Mouse (Mus musculus) embryonic facial prominence, embryonic 12.5 days (tissue): ENCODE results near the gene Ugt1a9. TPM values are rescaled to one million over a fixed set of nuclear protein-coding genes. Genes with fewer than 3 reads are reported as not detected.

Experiments used
- ATAC-seq: fragments of 200-750 bp; cut with Nextera tagmentation; 2 replicates; pipeline ENCODE4 v1.8.0; 2017; ENCODE audit not compliant: insufficient number of reproducible peaks, insufficient read depth, low FRiP score, low TSS enrichment
- H3K27ac ChIP-seq: fragments of 300-500 bp; sonication (generic); 2 replicates; pipeline ENCODE4 v1.5.1; 2016; ENCODE audit warnings: mild to moderate bottlenecking
- H3K27me3 ChIP-seq: fragments of 300-500 bp; sonication (generic); 2 replicates; pipeline ENCODE4 v1.6.1; 2016; ENCODE audit warnings: mild to moderate bottlenecking, moderate library complexity
- H3K36me3 ChIP-seq: fragments of 300-500 bp; sonication (generic); 2 replicates; pipeline ENCODE4 v1.6.1; 2016; ENCODE audit warnings: mild to moderate bottlenecking
- H3K4me1 ChIP-seq: fragments of 300-500 bp; sonication (generic); 2 replicates; pipeline ENCODE4 v1.6.1; 2016
- H3K4me2 ChIP-seq: fragments of 300-500 bp; sonication (generic); replicated peaks from 2 replicates; pipeline ENCODE4 v1.6.1; 2016; ENCODE audit warnings: mild to moderate bottlenecking, moderate library complexity
- H3K4me3 ChIP-seq: fragments of 300-500 bp; sonication (generic); 2 replicates; pipeline ENCODE4 v1.5.1; 2016; ENCODE audit warnings: mild to moderate bottlenecking
- H3K9ac ChIP-seq: fragments of 300-500 bp; sonication (generic); 2 replicates; pipeline ENCODE4 v1.6.1; 2016; ENCODE audit warnings: mild to moderate bottlenecking, moderate library complexity
- H3K9me3 ChIP-seq: fragments of 300-500 bp; sonication (generic); 2 replicates; pipeline ENCODE4 v1.6.1; 2016; ENCODE audit warnings: mild to moderate bottlenecking, moderate library complexity
- WGBS: fragments of 180-500 bp; shearing (Covaris S2); methylation state at CpG from one replicate; pipeline ENCODE4 v1.1.7; 2016; 5-methylcytosine and 5-hydroxymethylcytosine counted together
- polyA plus RNA-seq: library from polyadenylated mRNA; unstranded; fragments of >200 nt; fragmentation: Nextera tagmentation; extraction: Ambion mirVana; gene quantifications from 2 replicates; pipeline ENCODE4 v1.2.1, GENCODE M21; 2016

Ugt1a9 gene
- polyA plus RNA-seq, 1 experiment from 2014 or later = not detected

DNA sequence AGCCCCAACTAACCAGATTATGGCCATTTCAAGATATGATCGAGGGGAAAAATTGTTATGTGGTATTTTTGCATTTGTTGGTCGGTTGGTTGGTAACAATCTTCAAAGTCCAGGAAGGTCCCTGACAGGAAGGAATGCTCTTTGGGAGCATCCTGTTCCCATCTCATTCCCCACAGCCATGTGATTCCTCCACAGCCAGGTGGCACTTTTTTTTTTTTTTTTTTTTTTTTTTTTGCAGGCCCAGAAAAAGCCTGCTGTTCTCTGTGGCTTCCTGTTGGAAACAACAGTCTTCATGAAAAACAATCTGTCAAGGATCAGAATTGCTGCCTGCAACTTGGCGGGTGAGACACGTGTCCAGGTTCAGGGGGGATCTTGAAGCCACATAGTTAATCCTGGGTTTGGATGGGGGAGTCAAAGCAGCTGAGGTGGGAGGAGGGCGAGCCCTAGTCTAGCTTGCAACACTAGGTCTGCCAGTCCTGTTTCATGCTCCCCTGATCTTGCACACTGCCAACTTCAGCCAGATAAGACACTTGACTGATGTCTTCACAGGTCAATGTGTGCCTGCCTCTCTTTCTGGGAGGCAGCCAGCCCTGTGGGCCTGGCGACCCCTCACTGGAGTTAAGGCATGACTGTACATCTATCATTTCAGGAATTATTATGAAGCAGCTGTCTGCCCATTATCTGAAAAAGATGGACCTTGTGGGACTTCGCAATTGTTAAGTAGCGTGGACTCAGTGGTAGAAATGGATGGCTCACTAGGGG lies 188.5 kb downstream of the Ugt1a9 start:
- no peak for ATAC-seq

DNA sequence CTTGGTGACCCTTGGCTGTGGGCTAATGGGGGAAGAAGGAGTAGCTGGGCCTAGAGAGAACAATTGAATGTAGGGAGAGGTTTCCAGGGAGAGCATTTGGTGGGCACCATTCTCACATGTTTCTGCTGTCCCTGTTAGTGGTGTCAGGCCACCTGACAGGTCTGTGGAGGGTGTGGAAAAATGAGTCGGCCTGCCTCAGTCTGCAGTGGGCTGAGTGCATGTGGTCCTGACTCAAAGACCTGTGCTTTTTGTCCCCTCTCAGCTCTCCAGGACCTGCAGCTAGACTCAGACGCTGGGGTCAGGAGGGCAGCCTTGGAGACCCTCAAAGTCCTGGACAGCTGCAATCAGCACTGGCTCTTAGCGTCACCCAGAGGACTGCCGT lies 189.0 kb downstream of the Ugt1a9 start:
- no peak overlapping the region for H3K4me2 ChIP-seq
- no peaks in the 10 kb centered on the region for H3K4me1 ChIP-seq
- peaks cover 55% of the 10 kb centered on the region for H3K36me3 ChIP-seq
- WGBS = 75% methylated on average over 4 of the region's 4 CpGs
- H3K27me3 ChIP-seq = no peaks in the 10 kb centered on the region
- no peak overlapping the region for H3K4me3 ChIP-seq
- peaks cover 51% of the 10 kb centered on the region for H3K9me3 ChIP-seq
- H3K9ac ChIP-seq = no peak overlapping the region
- H3K27ac ChIP-seq = no peak overlapping the region
- 0 out of 2 replicates have a peak, but pooled peaks have one; percentile 0 for ATAC-seq

More for the DNA sequence above, 188.5 kb downstream of the Ugt1a9 start:
- H3K4me1 ChIP-seq = no peaks in the 10 kb centered on the region
- no peaks in the 10 kb centered on the region for H3K27me3 ChIP-seq
- H3K4me2 ChIP-seq = no peak overlapping the region
- peaks cover 54% of the 10 kb centered on the region for H3K9me3 ChIP-seq
- WGBS = 79% methylated on average over 8 of the region's 8 CpGs
- H3K36me3 ChIP-seq = peaks cover 49% of the 10 kb centered on the region
- H3K4me3 ChIP-seq = no peak overlapping the region
- no peak overlapping the region for H3K9ac ChIP-seq
- no peak overlapping the region for H3K27ac ChIP-seq

- peaks cover 51% of the 10 kb centered on the region for H3K9me3 ChIP-seq
- H3K9ac ChIP-seq = no peak overlapping the region
- no peak overlapping the region for H3K4me2 ChIP-seq
- peaks cover 59% of the 10 kb centered on the region for H3K36me3 ChIP-seq
- H3K27ac ChIP-seq = no peak overlapping the region
- 81% methylated on average over 6 of the region's 6 CpGs for WGBS
- no peaks in the 10 kb centered on the region for H3K27me3 ChIP-seq
- ATAC-seq = 0 out of 2 replicates have a peak, but pooled peaks have one; percentile 8
- H3K4me1 ChIP-seq = no peaks in the 10 kb centered on the region
- H3K4me3 ChIP-seq = no peak overlapping the region
These were observed 189.5 kb downstream of the Ugt1a9 start for GRCm38 (mm10) chr1:88260114-88260513.

- Histone ChIP-seq H3K36me3 (peaks cover 66% of the 10 kb centered on the region), H3K27me3 (no peaks in the 10 kb centered on the region), H3K4me1 (no peaks in the 10 kb centered on the region), H3K9me3 (peaks cover 50% of the 10 kb centered on the region), H3K4me3 (no peak overlapping the region), H3K27ac (no peak overlapping the region), H3K9ac (no peak overlapping the region), H3K4me2 (no peak overlapping the region)
- WGBS = 85% methylated on average over 10 of the region's 10 CpGs
- no peak for ATAC-seq
These were observed 190.2 kb downstream of the Ugt1a9 start for GRCm38 (mm10) chr1:88260604-88261377.

DNA sequence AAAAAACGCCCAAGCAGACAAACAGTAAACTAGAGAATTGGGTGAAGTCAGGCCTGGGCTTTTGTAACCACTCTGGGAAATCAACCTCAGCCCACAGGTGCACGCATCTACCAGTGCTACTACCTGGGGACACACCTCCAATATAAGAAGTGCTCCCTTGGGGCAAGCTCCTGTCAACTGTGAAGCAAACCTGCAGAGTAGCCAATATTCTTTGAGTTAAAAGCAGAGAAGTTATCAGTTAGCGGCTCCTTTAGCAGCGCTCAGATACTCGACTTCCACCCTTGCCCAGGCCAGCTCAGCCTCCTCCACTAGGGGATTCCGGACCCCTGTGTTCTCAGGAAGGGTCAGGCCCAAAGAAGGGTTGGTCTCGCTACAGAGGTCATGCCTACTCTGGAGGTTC lies 191.1 kb downstream of the Ugt1a9 start:
- 88% methylated on average over 7 of the region's 7 CpGs for WGBS
- H3K27me3 ChIP-seq = no peaks in the 10 kb centered on the region
- no peak overlapping the region for H3K9ac ChIP-seq
- peaks cover 42% of the 10 kb centered on the region for H3K9me3 ChIP-seq
- no peaks in the 10 kb centered on the region for H3K4me1 ChIP-seq
- ATAC-seq = no peak
- H3K36me3 ChIP-seq = peaks cover 75% of the 10 kb centered on the region
- H3K27ac ChIP-seq = no peak overlapping the region
- H3K4me2 ChIP-seq = no peak overlapping the region
- H3K4me3 ChIP-seq = no peak overlapping the region

DNA sequence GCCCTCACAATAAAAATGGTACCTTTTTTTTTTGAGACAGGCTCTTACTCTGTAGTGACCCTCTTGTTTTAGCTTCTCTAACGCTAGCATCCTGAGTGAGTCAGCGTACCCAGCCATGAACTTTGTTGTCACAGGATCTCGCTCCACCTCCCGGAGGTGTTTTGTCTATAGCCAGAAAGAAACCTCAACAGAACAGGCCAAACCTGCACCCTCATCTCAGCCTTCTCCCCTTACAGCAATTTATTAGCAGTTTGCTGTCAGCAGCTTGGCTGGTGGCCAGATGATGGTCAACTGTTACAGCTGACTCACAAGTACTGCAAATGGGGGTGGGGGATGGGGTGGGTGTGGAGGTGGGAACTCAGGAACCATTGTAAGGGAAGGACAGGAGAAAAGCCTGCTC lies 191.7 kb downstream of the Ugt1a9 start:
- Histone ChIP-seq H3K27me3 (no peaks in the 10 kb centered on the region), H3K4me1 (no peaks in the 10 kb centered on the region), H3K9me3 (peaks cover 37% of the 10 kb centered on the region), H3K9ac (no peak overlapping the region), H3K4me3 (no peak overlapping the region), H3K36me3 (peaks cover 81% of the 10 kb centered on the region), H3K27ac (no peak overlapping the region), H3K4me2 (no peak overlapping the region)
- whole genome bisulfite sequencing = 83% methylated on average over 4 of the region's 4 CpGs
- no peak for ATAC-seq

- H3K4me2 ChIP-seq = no peak overlapping the region
- ATAC-seq = no peak
- WGBS = 75% methylated on average over 6 of the region's 6 CpGs
These were observed 192.4 kb downstream of the Ugt1a9 start for GRCm38 (mm10) chr1:88262961-88263360.

GRCm38 (mm10) chr1:88263778-88264177 lies 193.2 kb downstream of the Ugt1a9 start:
- H3K4me2 ChIP-seq = no peak overlapping the region
- H3K27me3 ChIP-seq = no peaks in the 10 kb centered on the region
- H3K4me1 ChIP-seq = no peaks in the 10 kb centered on the region
- no peak overlapping the region for H3K9ac ChIP-seq
- peaks cover 96% of the 10 kb centered on the region for H3K36me3 ChIP-seq
- ATAC-seq = no peak
- no peak overlapping the region for H3K4me3 ChIP-seq
- peaks cover 24% of the 10 kb centered on the region; the same call in 1 of the 2 replicates for H3K9me3 ChIP-seq
- 89% methylated on average over 5 of the region's 5 CpGs for WGBS
- no peak overlapping the region for H3K27ac ChIP-seq

More at GRCm38 (mm10) chr1:88262961-88263360, 192.4 kb downstream of the Ugt1a9 start:
- H3K36me3 ChIP-seq = peaks cover 88% of the 10 kb centered on the region
- H3K27me3 ChIP-seq = no peaks in the 10 kb centered on the region
- no peaks in the 10 kb centered on the region for H3K4me1 ChIP-seq
- peaks cover 29% of the 10 kb centered on the region for H3K9me3 ChIP-seq
- no peak overlapping the region for H3K4me3 ChIP-seq
- no peak overlapping the region for H3K27ac ChIP-seq
- no peak overlapping the region for H3K9ac ChIP-seq

DNA sequence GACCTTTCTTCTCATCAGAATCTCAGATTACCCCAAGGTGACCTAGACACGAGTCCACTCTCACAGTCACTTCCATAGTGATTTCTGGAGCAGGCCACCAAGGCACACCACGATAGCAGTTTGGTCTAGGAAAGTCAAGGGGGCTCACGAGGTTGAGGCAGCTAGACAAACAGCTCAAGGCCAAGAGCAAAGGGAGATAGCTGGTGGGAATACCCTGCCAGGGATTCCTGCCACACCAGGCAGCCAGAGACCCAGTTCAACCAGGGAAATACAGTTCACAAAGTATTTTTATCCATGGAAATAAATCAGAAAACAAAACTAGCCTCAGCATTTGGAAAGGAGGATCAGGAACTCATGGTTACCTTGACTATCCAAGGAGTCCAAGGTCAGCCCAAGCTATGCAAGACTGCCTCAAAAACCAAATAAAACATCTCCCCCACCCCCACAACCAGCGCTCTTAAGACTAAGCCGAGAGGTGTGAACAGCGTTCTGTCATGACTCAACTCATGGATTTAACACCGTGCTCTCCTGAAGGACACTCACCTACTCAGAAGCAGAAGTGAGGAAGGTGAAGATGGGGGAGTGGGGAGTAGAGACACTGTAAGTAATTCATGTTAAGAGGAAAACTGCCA lies 193.8 kb downstream of the Ugt1a9 start:
- 88% methylated on average over 7 of the region's 7 CpGs for WGBS

DNA sequence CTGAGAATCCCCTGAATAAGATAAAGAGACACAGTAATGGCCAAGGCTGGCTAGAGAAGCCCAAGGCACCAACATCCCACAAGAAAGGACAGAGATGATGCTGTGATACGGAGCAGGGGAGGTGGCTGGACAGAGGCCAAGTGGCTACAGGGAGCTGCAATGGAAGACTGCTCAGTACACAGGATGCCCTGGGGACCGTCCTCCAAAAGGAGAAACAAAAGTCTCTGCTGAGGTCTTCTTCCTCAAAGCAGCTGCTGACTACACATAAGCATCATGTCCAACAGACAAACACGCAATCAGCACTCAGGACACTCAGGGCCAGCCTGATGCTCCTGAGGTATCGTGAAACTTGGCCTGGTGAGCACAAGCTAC lies 194.3 kb downstream of the Ugt1a9 start:
- no peak overlapping the region for H3K4me3 ChIP-seq
- H3K27me3 ChIP-seq = no peaks in the 10 kb centered on the region
- no peak for ATAC-seq
- H3K4me2 ChIP-seq = no peak overlapping the region
- peaks cover 22% of the 10 kb centered on the region; the same call in 1 of the 2 replicates for H3K9me3 ChIP-seq
- 80% methylated on average over 4 of the region's 4 CpGs for WGBS
- H3K9ac ChIP-seq = no peak overlapping the region
- no peak overlapping the region for H3K27ac ChIP-seq
- peaks cover 100% of the 10 kb centered on the region for H3K36me3 ChIP-seq
- no peaks in the 10 kb centered on the region for H3K4me1 ChIP-seq

More for the DNA sequence above, 193.8 kb downstream of the Ugt1a9 start:
- H3K27ac ChIP-seq = no peak overlapping the region
- peaks cover 24% of the 10 kb centered on the region; the same call in 1 of the 2 replicates for H3K9me3 ChIP-seq
- H3K4me2 ChIP-seq = no peak overlapping the region
- H3K27me3 ChIP-seq = no peaks in the 10 kb centered on the region
- peaks cover 100% of the 10 kb centered on the region for H3K36me3 ChIP-seq
- H3K4me1 ChIP-seq = no peaks in the 10 kb centered on the region
- no peak overlapping the region for H3K4me3 ChIP-seq
- H3K9ac ChIP-seq = no peak overlapping the region
- ATAC-seq = no peak

DNA sequence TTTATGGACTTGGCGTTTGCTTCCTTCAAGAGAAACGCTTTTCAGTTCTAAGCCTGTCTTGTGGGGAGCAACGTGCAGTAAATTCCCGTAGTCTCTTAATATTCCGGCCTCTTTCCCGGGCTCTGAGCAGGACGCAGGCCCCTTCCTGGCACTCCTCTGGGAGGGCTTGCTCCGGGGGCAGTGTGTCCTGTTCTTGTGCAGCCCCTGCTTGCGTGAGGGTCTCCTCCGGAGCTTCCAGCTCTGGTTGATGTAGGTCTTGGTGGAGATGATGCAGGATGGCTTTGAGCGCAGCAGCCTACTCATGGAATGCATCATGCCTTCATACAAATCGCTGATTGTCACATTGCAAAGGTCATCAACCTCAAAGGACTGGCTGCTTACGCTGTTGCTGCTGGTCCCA lies 195.5 kb downstream of the Ugt1a9 start:
- no peaks in the 10 kb centered on the region for H3K4me1 ChIP-seq
- no peak overlapping the region for H3K27ac ChIP-seq
- WGBS = 88% methylated on average over 13 of the region's 13 CpGs
- ATAC-seq = no peak
- no peak overlapping the region for H3K4me3 ChIP-seq
- 0 out of 2 replicates have a peak, but pooled peaks cover 16% of the 10 kb centered on the region for H3K9me3 ChIP-seq
- H3K9ac ChIP-seq = no peak overlapping the region
- H3K4me2 ChIP-seq = no peak overlapping the region
- H3K27me3 ChIP-seq = no peaks in the 10 kb centered on the region
- H3K36me3 ChIP-seq = peaks cover 90% of the 10 kb centered on the region
